Mouse (Mus musculus) limb, embryonic 11.5 days (tissue): ENCODE data around the gene Rhof. TPM values are rescaled to one million over a fixed set of nuclear protein-coding genes. Genes with fewer than 3 reads are reported as not detected.

ENCODE experiments used
- ATAC-seq: fragments of 200-750 bp; cut with Nextera tagmentation; 2 replicates; pipeline ENCODE4 v1.8.0; 2017; ENCODE audit warnings: low read depth; ENCODE audit not compliant: insufficient number of reproducible peaks, low FRiP score, low TSS enrichment
- DNase-seq: peaks from one replicate; pipeline ENCODE4 v3.0.0-alpha.2; 2015; ENCODE audit warnings: low spot score
- H3K27ac ChIP-seq: fragments of 300-500 bp; sonication (generic); replicated peaks from 2 replicates; pipeline ENCODE4 v1.5.1; 2014; ENCODE audit warnings: low read depth, mild to moderate bottlenecking, low read length
- H3K27me3 ChIP-seq: fragments of 300-500 bp; sonication (generic); 2 replicates; pipeline ENCODE4 v1.6.1; 2014; ENCODE audit warnings: mild to moderate bottlenecking, low read length, mixed read lengths; ENCODE audit not compliant: control insufficient read depth, insufficient read depth
- H3K36me3 ChIP-seq: fragments of 300-500 bp; sonication (generic); 2 replicates; pipeline ENCODE4 v1.6.1; 2014; ENCODE audit warnings: mild to moderate bottlenecking, low read length, moderate library complexity, mixed read lengths; ENCODE audit not compliant: control insufficient read depth, insufficient read depth
- H3K4me1 ChIP-seq: fragments of 300-500 bp; sonication (generic); 2 replicates; pipeline ENCODE4 v1.6.1; 2014; ENCODE audit warnings: low read length, mixed read lengths; ENCODE audit not compliant: control insufficient read depth, insufficient read depth
- H3K4me2 ChIP-seq: fragments of 300-500 bp; sonication (generic); 2 replicates; pipeline ENCODE4 v1.6.1; 2014; ENCODE audit warnings: low read depth, mild to moderate bottlenecking, moderate library complexity; ENCODE audit not compliant: severe bottlenecking
- H3K4me3 ChIP-seq: fragments of 300-500 bp; sonication (generic); 2 replicates; pipeline ENCODE4 v1.5.1; 2014; ENCODE audit warnings: low read depth, low read length
- H3K9ac ChIP-seq: fragments of 300-500 bp; sonication (generic); 2 replicates; pipeline ENCODE4 v1.6.1; 2014; ENCODE audit warnings: mild to moderate bottlenecking, low read length
- H3K9me3 ChIP-seq: fragments of 300-500 bp; sonication (generic); 2 replicates; pipeline ENCODE4 v1.6.1; 2016; ENCODE audit warnings: low read length; ENCODE audit not compliant: control insufficient read depth
- WGBS: fragments of 180-500 bp; shearing (Covaris S2); extraction: QIAGEN DNeasy Blood & Tissue Kit; methylation state at CpG from one replicate; pipeline ENCODE4 v1.1.7; 2014; 5-methylcytosine and 5-hydroxymethylcytosine counted together
- polyA plus RNA-seq: library from polyadenylated mRNA; unstranded; fragments of >200 nt; fragmentation: Nextera tagmentation; extraction: Ambion mirVana; gene quantifications from 2 replicates; pipeline ENCODE4 v1.2.1, GENCODE M21; 2014

Rhof gene
- polyA plus RNA-seq, 1 experiment from 2014 or later, result 2.9 TPM

DNA sequence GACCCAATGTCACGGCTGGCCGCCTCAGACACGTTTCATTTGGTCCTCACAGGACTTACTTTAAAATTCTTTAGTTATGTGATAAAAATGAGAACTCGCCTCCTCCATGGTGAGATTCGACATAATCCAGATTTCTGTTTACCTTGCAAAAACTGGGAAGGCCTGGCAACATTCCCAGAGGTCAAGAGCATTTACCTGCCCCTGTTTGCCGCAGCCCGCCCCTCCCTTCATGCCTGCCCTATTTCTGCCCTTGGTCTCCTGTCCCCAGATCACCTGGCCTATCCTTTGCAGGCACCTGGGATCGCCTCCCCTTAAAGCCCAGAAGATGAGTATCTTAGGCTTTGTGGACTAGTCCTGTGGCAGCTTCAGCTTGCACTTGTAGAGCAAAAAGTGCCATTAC lies 14.7 kb downstream of the Rhof start:
- no peak overlapping the region for H3K27ac ChIP-seq
- H3K4me2 ChIP-seq, result no peak overlapping the region
- ATAC-seq (no peak), DNase-seq (no peak)
- H3K4me3 ChIP-seq, result no peak overlapping the region
- no peaks in the 10 kb centered on the region for H3K4me1 ChIP-seq
- WGBS, result 87% methylated on average over 8 of the region's 8 CpGs
- H3K9me3 ChIP-seq, result peaks cover 3% of the 10 kb centered on the region; the same call in 1 of the 2 replicates
- no peaks in the 10 kb centered on the region for H3K27me3 ChIP-seq
- no peak overlapping the region for H3K9ac ChIP-seq
- no peaks in the 10 kb centered on the region; the same call in 1 of the 2 replicates for H3K36me3 ChIP-seq

DNA sequence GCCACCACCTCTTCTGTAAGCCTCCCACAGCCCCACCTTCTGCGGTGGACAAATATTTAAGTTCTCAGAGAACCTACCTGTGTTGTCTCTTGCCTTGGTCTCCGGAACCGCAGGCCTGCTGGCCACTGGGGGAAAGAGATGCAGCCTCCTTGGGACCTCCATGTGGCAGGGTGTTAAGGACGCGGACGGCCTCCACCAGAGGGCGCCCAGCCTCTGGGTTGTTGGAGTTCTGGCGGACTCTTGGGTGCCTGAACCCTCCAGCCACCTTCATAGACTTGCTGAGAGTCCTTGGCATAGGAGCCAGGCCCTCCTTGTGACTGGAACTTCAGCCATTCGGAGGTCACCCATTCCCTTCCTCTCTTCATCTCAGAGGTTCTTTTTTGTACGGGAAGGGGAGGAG lies 15.2 kb downstream of the Rhof start:
- 0 out of 2 replicates have a peak, but pooled peaks have one; percentile 56 for ATAC-seq
- H3K27ac ChIP-seq, result no peak overlapping the region
- H3K4me1 ChIP-seq, result no peaks in the 10 kb centered on the region

DNA sequence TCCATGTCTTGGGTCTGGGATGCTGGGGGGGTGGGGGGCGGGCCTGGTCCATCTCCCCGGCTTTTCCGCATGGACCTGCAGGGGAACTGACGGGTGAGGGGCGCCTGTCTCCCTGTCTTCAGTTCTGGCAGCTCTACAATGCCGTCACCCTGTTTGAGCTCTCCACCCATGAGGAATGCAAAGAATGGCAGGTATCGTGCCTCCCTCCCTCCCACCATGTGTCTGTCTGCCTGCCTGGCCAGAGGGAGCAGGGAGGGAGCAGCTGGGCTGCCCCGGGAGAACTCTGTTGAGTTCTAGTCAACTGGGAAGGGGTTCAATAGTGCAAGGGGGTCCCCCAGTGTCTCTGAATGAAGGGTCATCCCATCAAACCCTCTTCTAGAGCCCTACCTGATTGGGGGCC lies 16.4 kb downstream of the Rhof start:
- 59% methylated on average over 8 of the region's 8 CpGs for WGBS

More for the DNA sequence above, 15.2 kb downstream of the Rhof start:
- no peak overlapping the region for H3K9ac ChIP-seq
- no peak overlapping the region for H3K4me2 ChIP-seq
- 16% methylated on average over 10 of the region's 10 CpGs for WGBS
- peaks cover under 1% of the 10 kb centered on the region; the same call in 1 of the 2 replicates for H3K9me3 ChIP-seq
- no peaks in the 10 kb centered on the region for H3K27me3 ChIP-seq
- peak; percentile 87 for DNase-seq
- no peaks in the 10 kb centered on the region; the same call in 1 of the 2 replicates for H3K36me3 ChIP-seq
- H3K4me3 ChIP-seq, result no peak overlapping the region

DNA sequence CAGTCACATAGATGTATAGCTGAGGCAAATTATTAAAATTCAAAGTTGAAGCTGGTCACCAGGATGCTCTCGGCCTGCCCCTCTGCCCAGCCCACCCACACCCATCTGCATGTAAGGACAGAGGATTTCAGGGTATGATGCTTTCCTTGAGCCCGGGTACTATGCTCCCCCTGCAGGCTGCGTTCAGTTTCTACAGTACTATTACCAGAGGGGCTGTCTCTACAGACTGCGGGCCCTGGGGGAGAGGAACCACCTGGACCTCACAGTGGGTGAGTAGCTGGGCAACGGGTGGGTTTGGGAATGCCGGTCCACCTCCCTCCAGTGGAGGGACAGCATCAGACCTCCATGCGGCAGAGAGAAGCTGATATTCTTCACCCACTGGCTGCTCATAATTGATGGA lies 17.6 kb downstream of the Rhof start:
- DNase-seq, result peak; percentile 39
- 43% methylated on average over 7 of the region's 7 CpGs for WGBS
- Histone ChIP-seq H3K27me3 (no peaks in the 10 kb centered on the region), H3K4me1 (0 out of 2 replicates have a peak, but pooled peaks cover 2% of the 10 kb centered on the region), H3K36me3 (no peaks in the 10 kb centered on the region), H3K4me3 (no peak overlapping the region), H3K9ac (no peak overlapping the region), H3K9me3 (no peaks in the 10 kb centered on the region), H3K27ac (no peak overlapping the region), H3K4me2 (no peak overlapping the region)
- ATAC-seq, result no peak

More for the DNA sequence above, 16.4 kb downstream of the Rhof start:
- Histone ChIP-seq H3K36me3 (no peaks in the 10 kb centered on the region), H3K4me2 (no peak overlapping the region), H3K4me3 (no peak overlapping the region), H3K4me1 (no peaks in the 10 kb centered on the region), H3K9me3 (no peaks in the 10 kb centered on the region), H3K27me3 (no peaks in the 10 kb centered on the region), H3K27ac (no peak overlapping the region), H3K9ac (no peak overlapping the region)
- DNase-seq (no peak), ATAC-seq (no peak)

GRCm38 (mm10) chr5:123114109-123114508 lies 18.4 kb downstream of the Rhof start:
- no peaks in the 10 kb centered on the region for H3K9me3 ChIP-seq
- H3K4me3 ChIP-seq, result no peak overlapping the region
- no peak overlapping the region for H3K9ac ChIP-seq
- no peaks in the 10 kb centered on the region for H3K36me3 ChIP-seq
- 63% methylated on average over 11 of the region's 11 CpGs for WGBS
- DNase-seq (no peak), ATAC-seq (no peak)
- H3K27ac ChIP-seq, result no peak overlapping the region
- H3K27me3 ChIP-seq, result no peaks in the 10 kb centered on the region
- no peak overlapping the region for H3K4me2 ChIP-seq
- H3K4me1 ChIP-seq, result 0 out of 2 replicates have a peak, but pooled peaks cover 2% of the 10 kb centered on the region

GRCm38 (mm10) chr5:123110296-123110721 lies 22.2 kb downstream of the Rhof start:
- WGBS, result 64% methylated on average over 13 of the region's 13 CpGs
- no peak overlapping the region for H3K4me2 ChIP-seq
- H3K27ac ChIP-seq, result no peak overlapping the region

DNA sequence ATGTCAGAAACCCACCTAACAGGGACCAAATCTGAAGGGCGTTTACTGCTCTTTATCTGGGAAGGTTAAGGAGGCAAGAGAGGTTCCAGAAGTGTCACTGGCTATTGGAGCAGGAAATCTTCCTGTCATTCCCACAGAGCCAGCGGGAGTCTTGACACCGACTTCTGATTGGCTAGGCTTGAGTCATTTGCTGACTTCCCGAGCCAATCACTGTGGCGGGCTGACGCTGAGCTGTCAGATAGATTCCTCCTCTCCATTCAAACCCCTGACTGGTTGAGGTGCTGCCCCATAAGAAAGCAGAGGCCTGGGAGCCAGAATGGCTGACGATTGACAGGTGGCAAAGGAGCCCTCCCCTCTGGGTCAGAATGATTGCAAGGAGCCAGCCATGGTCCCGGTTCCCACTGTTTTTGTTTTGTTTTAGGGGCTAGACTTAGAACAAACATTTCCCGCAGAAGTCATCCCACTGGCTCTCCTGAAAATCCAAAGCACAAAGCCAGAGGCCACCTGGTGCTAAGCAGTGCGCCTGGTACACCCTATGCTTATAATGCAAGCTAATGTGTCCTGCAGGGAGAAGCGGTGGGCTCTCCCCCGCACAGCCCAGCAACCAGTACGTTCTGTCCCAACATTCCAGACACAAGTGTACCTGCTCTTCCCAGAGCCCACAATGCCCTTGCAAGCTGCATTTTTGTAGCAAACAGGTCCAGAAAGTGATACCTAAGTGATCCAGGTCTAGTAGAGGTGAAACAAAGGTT lies 22.9 kb downstream of the Rhof start:
- Histone ChIP-seq H3K4me1 (0 out of 2 replicates have a peak, but pooled peaks cover 2% of the 10 kb centered on the region), H3K9ac (no peak overlapping the region), H3K4me3 (no peak overlapping the region), H3K36me3 (no peaks in the 10 kb centered on the region), H3K27me3 (no peaks in the 10 kb centered on the region), H3K9me3 (no peaks in the 10 kb centered on the region), H3K27ac (no peak overlapping the region), H3K4me2 (no peak overlapping the region)
- DNase-seq (no peak), ATAC-seq (no peak)
- 36% methylated on average over 13 of the region's 13 CpGs for WGBS

More at GRCm38 (mm10) chr5:123110296-123110721, 22.2 kb downstream of the Rhof start:
- Histone ChIP-seq H3K4me3 (no peak overlapping the region), H3K27me3 (no peaks in the 10 kb centered on the region), H3K9ac (no peak overlapping the region), H3K9me3 (no peaks in the 10 kb centered on the region), H3K4me1 (0 out of 2 replicates have a peak, but pooled peaks cover 2% of the 10 kb centered on the region), H3K36me3 (no peaks in the 10 kb centered on the region)
- no peak for DNase-seq
- ATAC-seq, result no peak

DNA sequence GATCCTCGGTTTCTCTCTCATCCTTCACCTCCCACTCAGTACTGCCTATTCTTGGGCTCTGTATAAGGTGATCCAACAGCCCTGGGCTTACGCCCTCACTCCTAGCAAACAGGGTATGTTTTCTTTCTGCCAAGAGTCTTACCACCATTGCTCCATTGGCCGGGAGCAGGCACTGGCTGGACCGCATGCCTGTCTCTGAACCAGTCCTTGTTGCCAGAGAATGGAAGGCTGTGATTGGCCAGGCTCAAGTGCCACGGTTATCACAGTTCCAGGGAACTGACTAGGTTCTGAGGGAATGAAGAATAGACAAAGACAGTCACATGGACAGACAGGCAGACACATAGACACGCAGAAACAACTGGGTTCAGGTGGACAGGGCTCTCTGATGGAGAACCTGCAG lies 27.7 kb downstream of the Rhof start:
- Histone ChIP-seq H3K27me3 (no peaks in the 10 kb centered on the region), H3K9me3 (no peaks in the 10 kb centered on the region), H3K9ac (no peak overlapping the region), H3K4me1 (no peaks in the 10 kb centered on the region), H3K4me3 (no peak overlapping the region), H3K27ac (no peak overlapping the region), H3K4me2 (no peak overlapping the region), H3K36me3 (no peaks in the 10 kb centered on the region)
- WGBS, result 83% methylated on average over 6 of the region's 6 CpGs
- DNase-seq (no peak), ATAC-seq (no peak)
